Mouse (Mus musculus) erythroblast, embryonic 14.5 days (primary cell): ENCODE results near the gene Cdh23.

ENCODE experiments used
- GATA1 ChIP-seq: IDR thresholded peaks from 2 replicates; pipeline ENCODE4 v1.6.1; 2012; ENCODE audit warnings: low read length, inconsistent platforms, mixed read lengths
- TAL1 ChIP-seq: IDR thresholded peaks from 3 replicates; pipeline ENCODE4 v1.6.1; 2012; ENCODE audit warnings: low read length, inconsistent platforms, mixed read lengths

DNA sequence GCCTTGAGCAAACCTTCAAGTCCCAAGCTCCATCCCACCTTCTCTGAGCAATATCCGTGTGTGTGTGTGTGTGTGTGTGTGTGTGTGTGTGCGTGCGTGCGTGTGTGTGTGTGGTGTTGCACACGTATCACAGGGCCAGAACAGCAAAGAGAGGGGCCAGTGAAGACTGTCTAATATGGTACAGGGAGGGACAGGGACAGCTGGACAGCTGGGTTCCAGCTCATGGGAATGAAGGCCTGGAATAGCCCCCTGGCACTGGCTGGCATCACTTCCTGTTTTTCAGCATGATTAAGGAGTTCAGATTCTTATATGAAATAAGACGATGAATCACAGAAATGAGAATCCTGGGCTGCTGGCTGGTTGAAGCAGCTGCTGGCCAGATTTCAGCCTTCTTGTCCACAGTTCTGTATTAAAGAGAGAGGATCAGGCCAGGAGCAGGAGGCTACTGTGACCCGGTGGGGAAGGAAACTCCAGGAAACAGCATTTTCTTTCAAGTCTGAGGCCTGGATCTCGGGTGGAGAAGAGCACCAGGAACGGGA lies 316.8 kb downstream of the Cdh23 start:
- TF ChIP-seq GATA1, result no peak
- TF ChIP-seq TAL1, result no peak
